Mouse (Mus musculus) limb, embryonic 14.5 days (tissue): Measurements from ENCODE around the gene Rcsd1. TPM values are rescaled to one million over a fixed set of nuclear protein-coding genes. Genes with fewer than 3 reads are reported as not detected.

Source experiments
- ATAC-seq: fragments of 200-750 bp; cut with Nextera tagmentation; 2 replicates; pipeline ENCODE4 v1.8.0; 2017; ENCODE audit warnings: low read depth, moderate number of reproducible peaks, moderate TSS enrichment; ENCODE audit not compliant: low FRiP score
- DNase-seq: peaks from one replicate; pipeline ENCODE4 v3.0.0-alpha.2; 2015; ENCODE audit warnings: low spot score
- H3K27ac ChIP-seq: fragments of 300-500 bp; sonication (generic); replicated peaks from 2 replicates; pipeline ENCODE4 v1.5.1; 2014; ENCODE audit warnings: low read depth, mild to moderate bottlenecking, low read length, moderate library complexity, mixed read lengths
- H3K27me3 ChIP-seq: fragments of 300-500 bp; sonication (generic); 2 replicates; pipeline ENCODE4 v1.6.1; 2014; ENCODE audit warnings: low read length, mixed read lengths; ENCODE audit not compliant: control insufficient read depth, insufficient read depth
- H3K36me3 ChIP-seq: fragments of 300-500 bp; sonication (generic); 2 replicates; pipeline ENCODE4 v1.6.1; 2014; ENCODE audit warnings: mild to moderate bottlenecking, low read length, moderate library complexity, mixed read lengths; ENCODE audit not compliant: control insufficient read depth, insufficient read depth
- H3K4me1 ChIP-seq: fragments of 300-500 bp; sonication (generic); 2 replicates; pipeline ENCODE4 v1.6.1; 2014; ENCODE audit warnings: antibody characterized with exemption, low read length, mixed read lengths; ENCODE audit not compliant: control insufficient read depth, insufficient read depth
- H3K4me2 ChIP-seq: fragments of 300-500 bp; sonication (generic); replicated peaks from 2 replicates; pipeline ENCODE4 v1.6.1; 2014; ENCODE audit warnings: low read depth, mild to moderate bottlenecking, low read length, moderate library complexity; ENCODE audit not compliant: severe bottlenecking
- H3K4me3 ChIP-seq: fragments of 300-500 bp; sonication (generic); replicated peaks from 2 replicates; pipeline ENCODE4 v1.5.1; 2014; ENCODE audit warnings: low read length
- H3K9ac ChIP-seq: fragments of 300-500 bp; sonication (generic); 2 replicates; pipeline ENCODE4 v1.6.1; 2014; ENCODE audit warnings: mild to moderate bottlenecking, low read depth, low read length, moderate library complexity; ENCODE audit not compliant: severe bottlenecking
- H3K9me3 ChIP-seq: fragments of 300-500 bp; sonication (generic); 2 replicates; pipeline ENCODE4 v1.6.1; 2016; ENCODE audit warnings: low read length; ENCODE audit not compliant: control insufficient read depth
- POLR2A ChIP-seq: fragments of 200-500 bp; IDR thresholded peaks from 2 replicates; pipeline ENCODE4 v1.8.0; 2012; ENCODE audit warnings: inconsistent platforms, mild to moderate bottlenecking, moderate library complexity, borderline replicate concordance; ENCODE audit not compliant: insufficient read depth, insufficient read length; ENCODE audit errors: extremely low read depth
- WGBS: fragments of 180-500 bp; shearing (Covaris S2); extraction: QIAGEN DNeasy Blood & Tissue Kit; methylation state at CpG from one replicate; pipeline ENCODE4 v1.1.7; 2014; 5-methylcytosine and 5-hydroxymethylcytosine counted together
- polyA plus RNA-seq, 2 experiments: library from polyadenylated mRNA; depleted of rRNA in 1 of 2; stranded (reverse) in 1 of 2; unstranded in 1 of 2; fragments of >200 nt; fragmentation: Nextera tagmentation in 1 of 2; extraction: Ambion mirVana in 1 of 2; gene quantifications; 2 replicates each; pipeline versions ENCODE4 v1.2.1 to v1.2.3; 2012 to 2014

Rcsd1 gene
- polyA plus RNA-seq, 2 experiments = 9.6 to 16.7 TPM

DNA sequence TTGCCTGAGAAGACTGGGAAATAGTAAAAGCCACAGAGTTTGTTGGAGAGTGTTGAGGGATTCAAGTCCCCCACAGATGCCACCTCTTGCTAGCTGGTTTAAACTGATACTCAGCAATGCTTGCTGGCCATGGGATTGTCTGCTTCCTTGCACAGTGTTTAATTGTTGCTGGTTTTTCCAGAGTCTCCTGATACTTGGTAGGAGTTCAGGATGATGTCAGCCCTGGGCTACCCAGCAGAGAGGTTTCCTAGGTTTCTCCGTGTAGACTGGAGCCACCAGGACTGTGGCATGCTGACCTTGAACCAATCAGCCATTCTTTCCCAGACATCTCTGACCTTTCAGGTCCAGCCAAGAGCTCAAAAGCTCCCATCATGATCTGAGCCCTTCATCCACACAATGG, 17.4 kb upstream of the Rcsd1 start:
- Histone ChIP-seq H3K4me2 (no peak overlapping the region), H3K36me3 (no peaks in the 10 kb centered on the region), H3K4me3 (no peak overlapping the region), H3K27ac (no peak overlapping the region), H3K9me3 (no peaks in the 10 kb centered on the region), H3K4me1 (no peaks in the 10 kb centered on the region), H3K9ac (no peak overlapping the region), H3K27me3 (no peaks in the 10 kb centered on the region)
- ATAC-seq (no peak), DNase-seq (no peak)
- no peak for TF ChIP-seq POLR2A
- 42% methylated on average over 1 of the region's 1 CpGs for WGBS

DNA sequence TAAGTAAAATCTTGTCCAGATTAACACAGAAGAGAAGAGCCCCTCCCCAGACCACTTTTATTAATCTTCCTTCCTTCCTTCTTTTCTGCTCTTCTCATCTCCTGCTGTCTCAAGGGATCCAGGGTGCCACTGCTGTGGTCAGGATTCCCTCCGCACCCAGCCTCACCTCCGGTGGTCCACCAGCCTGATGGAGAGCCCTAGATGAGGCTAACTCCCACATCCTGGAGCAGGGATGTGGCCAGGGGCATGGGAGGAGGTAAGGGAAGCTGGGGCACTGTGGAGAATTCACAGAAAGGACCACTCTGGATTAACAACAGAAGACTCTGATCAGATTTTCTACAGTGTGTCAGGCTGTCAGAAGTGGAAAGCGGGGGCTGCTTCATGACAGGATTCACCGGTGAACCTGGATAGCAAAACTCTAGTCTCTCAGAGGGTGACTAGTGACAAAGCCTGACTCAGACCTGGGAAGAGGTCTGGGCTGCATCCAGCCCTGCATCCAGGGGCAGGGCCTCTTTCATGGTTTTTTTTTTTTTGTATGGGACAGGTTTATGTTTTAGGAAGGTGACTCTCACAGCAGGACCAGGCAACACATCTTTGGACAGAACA, 15.6 kb upstream of the Rcsd1 start:
- H3K4me3 ChIP-seq = no peak overlapping the region
- TF ChIP-seq POLR2A = no peak

DNA sequence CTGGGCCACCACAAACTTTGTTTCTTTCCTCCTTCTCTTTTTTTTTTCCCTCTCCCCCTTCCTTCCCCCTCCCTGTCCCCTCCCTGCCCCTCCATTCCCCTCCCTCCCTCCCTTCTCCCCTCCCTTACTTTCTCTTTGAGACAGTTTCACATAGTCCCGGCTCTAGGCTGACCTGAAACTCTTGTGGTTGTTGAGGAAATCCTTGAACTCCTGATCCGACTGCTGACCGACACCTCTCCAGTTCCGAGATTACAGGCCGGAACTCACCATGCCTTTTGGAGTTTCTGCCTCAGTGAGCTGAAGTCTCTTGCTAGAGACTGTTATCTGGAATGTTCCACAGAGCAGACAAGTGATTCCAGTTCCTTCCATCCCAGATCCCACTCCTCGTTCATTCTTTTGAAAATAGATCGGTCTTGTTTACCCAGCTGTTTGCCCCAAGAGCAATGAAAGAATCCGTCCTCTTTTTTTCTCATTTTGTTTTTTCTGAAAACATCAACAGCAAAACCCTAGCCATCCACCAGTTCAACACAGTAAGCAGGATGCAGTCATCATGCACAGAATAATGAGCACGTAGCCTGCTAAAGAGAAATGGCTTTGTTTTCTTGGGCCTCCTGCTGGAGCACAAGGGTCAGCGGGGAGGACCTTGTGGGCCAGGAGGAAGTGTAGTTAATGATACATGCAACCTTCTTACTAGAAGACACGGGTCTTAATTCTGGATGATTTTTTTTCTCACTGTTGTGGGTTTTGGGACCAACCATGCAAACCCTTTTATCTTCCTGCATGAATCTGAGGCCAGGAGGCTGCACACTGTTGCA, 14.9 kb upstream of the Rcsd1 start:
- H3K4me2 ChIP-seq = no peak overlapping the region
- no peaks in the 10 kb centered on the region for H3K27me3 ChIP-seq
- DNase-seq (no peak), ATAC-seq (no peak)
- H3K9me3 ChIP-seq = no peaks in the 10 kb centered on the region
- no peak overlapping the region for H3K27ac ChIP-seq
- no peak overlapping the region for H3K4me3 ChIP-seq
- TF ChIP-seq POLR2A = no peak
- H3K36me3 ChIP-seq = no peaks in the 10 kb centered on the region
- no peaks in the 10 kb centered on the region for H3K4me1 ChIP-seq
- WGBS = 64% methylated on average over 11 of the region's 11 CpGs
- H3K9ac ChIP-seq = no peak overlapping the region

More for the DNA sequence above, 15.6 kb upstream of the Rcsd1 start:
- Histone ChIP-seq H3K27ac (no peak overlapping the region), H3K4me2 (no peak overlapping the region), H3K9ac (no peak overlapping the region), H3K4me1 (no peaks in the 10 kb centered on the region), H3K27me3 (no peaks in the 10 kb centered on the region), H3K9me3 (no peaks in the 10 kb centered on the region), H3K36me3 (no peaks in the 10 kb centered on the region)
- 86% methylated on average over 4 of the region's 4 CpGs for WGBS
- ATAC-seq (no peak), DNase-seq (no peak)

DNA sequence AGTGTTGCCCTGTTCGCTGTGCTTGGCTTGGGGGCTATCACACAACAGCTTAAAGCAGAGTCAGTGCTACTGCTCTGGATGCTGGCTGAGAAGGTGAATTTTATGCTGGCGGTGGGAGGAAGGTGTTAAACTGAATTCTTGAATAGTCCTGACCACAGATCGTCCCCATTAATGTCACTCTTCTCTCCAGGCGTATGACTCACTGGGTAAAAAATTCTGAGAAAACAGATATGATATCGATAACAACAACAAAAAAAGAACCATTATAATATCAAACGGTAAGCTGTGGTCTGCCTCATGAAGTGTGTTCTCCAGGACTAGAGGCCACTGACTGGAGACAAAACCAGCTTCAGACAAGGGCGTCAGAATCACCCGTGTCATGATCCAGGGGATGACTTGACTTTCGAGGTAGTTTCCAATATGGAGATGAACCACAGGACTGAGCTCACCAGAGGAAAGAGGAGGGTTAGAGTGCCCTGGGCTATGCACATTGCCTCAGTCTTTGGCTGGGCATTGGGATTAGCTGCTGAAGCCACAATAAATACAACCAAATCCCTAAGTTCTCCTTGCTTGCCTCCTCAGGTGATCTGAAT, 13.1 kb upstream of the Rcsd1 start:
- no peak for ATAC-seq
- WGBS = 87% methylated on average over 9 of the region's 9 CpGs
- H3K27me3 ChIP-seq = no peaks in the 10 kb centered on the region

DNA sequence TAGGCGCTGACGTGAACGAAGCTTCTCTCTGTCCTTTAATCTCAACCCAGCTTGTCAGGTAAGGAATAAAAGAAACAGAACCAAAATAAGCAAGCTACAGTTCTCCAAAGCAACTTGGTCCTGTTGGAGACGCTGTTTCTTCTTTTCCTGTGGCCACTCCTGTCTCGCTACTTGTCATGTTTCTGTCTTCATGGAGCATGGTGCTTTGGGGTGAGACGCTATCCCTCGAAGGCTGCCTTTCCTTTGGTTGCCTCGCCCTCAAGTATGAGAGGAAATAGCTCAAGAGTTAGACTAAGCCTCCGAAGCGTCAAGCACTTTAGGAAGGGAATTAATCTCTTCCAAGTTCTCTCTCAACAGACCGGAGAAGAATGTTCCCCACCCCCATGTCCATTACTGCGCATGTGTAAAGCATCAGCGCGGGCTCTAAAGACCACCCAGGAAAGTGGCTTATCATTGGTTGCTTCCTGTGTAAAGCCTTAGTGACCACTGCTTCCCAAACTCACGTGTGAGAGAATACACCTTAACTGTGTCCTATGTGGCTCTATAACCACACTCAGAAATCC, 9.1 kb upstream of the Rcsd1 start:
- no peak overlapping the region for H3K27ac ChIP-seq
- no peaks in the 10 kb centered on the region for H3K4me1 ChIP-seq
- H3K4me3 ChIP-seq = no peak overlapping the region
- H3K36me3 ChIP-seq = no peaks in the 10 kb centered on the region
- ATAC-seq = no peak
- no peaks in the 10 kb centered on the region for H3K27me3 ChIP-seq
- no peak overlapping the region for H3K4me2 ChIP-seq
- TF ChIP-seq POLR2A = no peak
- DNase-seq = peak; percentile 25
- H3K9ac ChIP-seq = no peak overlapping the region
- 62% methylated on average over 15 of the region's 15 CpGs for WGBS
- no peaks in the 10 kb centered on the region for H3K9me3 ChIP-seq

More for the DNA sequence above, 13.1 kb upstream of the Rcsd1 start:
- Histone ChIP-seq H3K27ac (no peak overlapping the region), H3K4me2 (no peak overlapping the region), H3K9ac (no peak overlapping the region), H3K4me1 (no peaks in the 10 kb centered on the region), H3K36me3 (no peaks in the 10 kb centered on the region), H3K9me3 (no peaks in the 10 kb centered on the region), H3K4me3 (no peak overlapping the region)
- TF ChIP-seq POLR2A = no peak
- no peak for DNase-seq
